Mouse (Mus musculus): Measurements from ENCODE around the gene Yars.
A peak's percentile ranks its signal among the peaks of the same experiment; 100 is the strongest.

Gene Yars

GRCm38 (mm10) chr4:129251482-129252125 is 62.0 kb downstream of the Yars start:
- no peak for DNase-seq (ENCODE audit: low spot score)

DNA sequence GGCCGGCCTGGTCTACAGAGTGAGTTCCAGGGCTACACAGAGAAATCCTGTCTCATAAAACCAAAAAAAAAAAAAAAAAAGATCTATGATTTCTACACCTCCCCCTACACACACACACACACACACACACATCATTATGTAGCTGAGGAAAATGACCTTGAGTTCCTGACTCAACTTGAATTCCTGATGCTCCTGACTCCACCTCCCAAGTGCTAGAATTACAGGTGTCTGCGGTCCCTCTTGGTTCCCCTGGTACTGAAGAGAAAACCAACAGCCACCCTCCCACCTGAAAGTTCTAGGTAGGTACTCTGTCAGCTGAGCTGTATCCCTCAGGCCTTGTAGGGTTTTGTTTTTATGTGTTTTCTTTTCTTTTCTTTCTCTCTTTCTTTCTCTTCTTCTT is 62.9 kb downstream of the Yars start:
- DNase-seq (ENCODE audit: low spot score) = no peak

DNA sequence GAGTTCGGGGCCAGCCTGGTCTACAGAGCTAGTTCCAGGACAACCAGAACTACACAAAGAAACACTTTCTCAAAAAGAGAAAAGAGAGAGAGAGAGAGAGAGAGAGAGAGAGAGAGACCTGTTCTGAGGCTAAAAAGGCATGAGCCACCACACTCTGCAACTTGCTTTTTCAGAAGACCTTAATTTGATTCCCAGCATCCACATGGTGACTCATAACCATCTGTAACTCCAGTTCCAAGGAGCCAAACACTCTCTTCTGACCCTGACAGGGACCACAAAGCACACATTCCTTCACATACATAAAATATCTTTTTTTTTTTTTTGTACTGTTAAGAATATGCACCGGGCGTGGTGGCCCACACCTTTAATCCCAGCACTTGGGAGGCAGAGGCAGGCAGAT is 65.0 kb downstream of the Yars start:
- DNase-seq (ENCODE audit: low spot score) = no peak

GRCm38 (mm10) chr4:129256450-129257380 is 67.2 kb downstream of the Yars start:
- peak; percentile 12 for DNase-seq (ENCODE audit: low spot score)

DNA sequence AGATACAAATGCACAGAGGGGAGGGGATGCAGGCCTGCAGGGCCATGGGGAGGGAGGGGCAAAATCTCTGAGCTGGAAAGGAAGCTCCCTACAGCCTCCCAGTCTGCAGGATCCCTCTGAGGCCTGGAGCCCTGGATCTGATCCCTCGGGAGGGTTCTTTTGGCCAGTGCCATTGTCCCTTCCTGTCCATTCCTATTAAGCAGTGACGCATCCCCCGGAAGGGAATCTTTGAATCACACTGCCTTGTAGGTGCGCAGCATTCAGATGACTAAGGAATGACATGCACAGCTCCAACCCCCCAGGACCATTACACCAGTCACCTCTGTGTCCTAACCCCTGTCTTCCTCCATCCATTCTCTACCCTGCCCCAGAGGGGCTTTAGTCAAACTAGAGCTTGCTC is 69.5 kb downstream of the Yars start:
- DNase-seq (ENCODE audit: low spot score) = no peak

- DNase-seq (ENCODE audit: low spot score) = no peak
Observed at GRCm38 (mm10) chr4:129260678-129261077, 71.1 kb downstream of the Yars start.

DNA sequence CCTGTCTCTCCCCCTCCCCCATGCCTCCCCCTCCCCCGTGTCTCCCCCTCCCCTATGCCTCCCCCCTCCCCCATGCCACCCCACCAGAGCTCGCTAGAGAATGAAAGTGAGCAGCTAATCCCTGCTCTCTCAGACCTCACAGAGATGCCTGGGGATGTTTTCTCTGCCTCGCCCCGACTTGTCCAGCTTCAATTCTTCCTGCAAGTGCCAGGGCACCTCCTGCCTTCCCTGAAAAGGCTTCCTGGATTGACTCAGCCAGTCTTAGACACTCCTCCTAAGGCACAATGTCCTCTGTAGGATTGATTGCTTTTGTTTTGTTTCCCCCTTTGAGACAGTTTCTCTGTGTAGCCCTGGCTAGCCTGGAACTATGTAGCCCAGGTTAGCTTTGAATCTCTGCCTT is 71.6 kb downstream of the Yars start, which contains the start of gene C77080:
Gene C77080 (minus strand): TSS at position 209 of the 400 bp plus-strand sequence.
- DNase-seq (ENCODE audit: low spot score) = no peak

- no peak for DNase-seq (ENCODE audit: low spot score)
Observed at GRCm38 (mm10) chr4:129263225-129264021, 73.9 kb downstream of the Yars start.

DNA sequence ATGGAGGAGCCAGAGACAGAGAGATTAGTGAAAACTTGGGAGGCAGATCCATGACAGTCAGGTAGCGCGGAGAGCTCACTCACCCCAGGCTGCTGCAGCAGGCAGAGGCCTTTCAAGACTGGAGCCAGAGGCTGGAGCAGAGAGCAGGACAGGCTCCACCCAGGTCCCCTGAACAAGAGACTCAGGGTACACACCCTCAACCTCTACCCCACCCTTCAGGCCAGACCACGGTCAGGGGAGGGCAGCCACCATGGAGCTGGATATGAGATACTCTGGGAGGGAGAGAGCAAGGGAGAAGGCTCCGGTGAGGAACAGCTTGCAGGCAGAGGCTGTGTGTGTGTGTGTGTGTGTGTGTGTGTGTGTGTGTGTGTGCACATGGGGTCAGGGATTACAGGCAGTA is 76.6 kb downstream of the Yars start:
- no peak for DNase-seq (ENCODE audit: low spot score)

GRCm38 (mm10) chr4:129266821-129267220 is 77.3 kb downstream of the Yars start:
- DNase-seq (ENCODE audit: low spot score) = no peak

DNA sequence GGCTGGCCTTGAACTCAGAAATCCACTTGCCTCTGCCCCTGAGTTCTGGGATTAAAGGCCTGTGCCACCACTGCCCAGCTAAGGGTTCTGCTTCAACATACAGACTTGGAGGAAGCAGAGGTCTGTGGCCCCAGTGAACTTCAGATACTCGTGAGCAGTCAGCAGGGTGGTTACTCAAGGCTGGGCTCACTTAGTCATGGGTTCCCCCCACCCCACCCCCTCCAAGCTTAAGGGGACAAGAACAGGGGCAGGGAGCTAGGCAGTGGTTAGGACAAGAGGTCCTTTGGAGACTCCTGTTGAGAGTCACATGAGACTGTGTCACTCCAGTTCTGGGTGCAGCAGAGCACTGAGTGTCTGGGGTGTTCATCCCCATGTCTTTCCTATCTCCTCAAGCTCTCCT is 79.1 kb downstream of the Yars start:
- DNase-seq (ENCODE audit: low spot score) = no peak

All from urinary bladder, postnatal 25 days (tissue).